Mouse (Mus musculus) midbrain, postnatal 0 days (tissue): ENCODE results near the gene Tox4. TPM values are rescaled to one million over a fixed set of nuclear protein-coding genes. Genes with fewer than 3 reads are reported as not detected.

Experiments
- ATAC-seq: fragments of 200-750 bp; cut with Nextera tagmentation; 2 replicates; pipeline ENCODE4 v1.8.0; 2017; ENCODE audit warnings: moderate number of reproducible peaks, mild to moderate bottlenecking, moderate TSS enrichment, moderate library complexity; ENCODE audit not compliant: low FRiP score
- DNase-seq: peaks from one replicate; pipeline ENCODE4 v3.0.0-alpha.2; 2015; ENCODE audit warnings: low spot score
- H3K27ac ChIP-seq: fragments of 300-500 bp; sonication (generic); 2 replicates; pipeline ENCODE4 v1.5.1; 2014; ENCODE audit warnings: low read depth, mild to moderate bottlenecking, low read length, mixed read lengths
- H3K27me3 ChIP-seq: fragments of 300-500 bp; sonication (generic); 2 replicates; pipeline ENCODE4 v1.6.1; 2014; ENCODE audit warnings: low read length, control low read depth, mixed read lengths; ENCODE audit not compliant: insufficient read depth
- H3K36me3 ChIP-seq: fragments of 300-500 bp; sonication (generic); 2 replicates; pipeline ENCODE4 v1.6.1; 2014; ENCODE audit warnings: low read length, control low read depth, mixed read lengths; ENCODE audit not compliant: insufficient read depth
- H3K4me1 ChIP-seq: fragments of 300-500 bp; sonication (generic); 2 replicates; pipeline ENCODE4 v1.6.1; 2014; ENCODE audit warnings: mild to moderate bottlenecking, control low read depth, antibody characterized with exemption, low read length, mixed read lengths; ENCODE audit not compliant: insufficient read depth
- H3K4me2 ChIP-seq: fragments of 300-500 bp; sonication (generic); 2 replicates; pipeline ENCODE4 v1.6.1; 2014; ENCODE audit warnings: low read depth, mild to moderate bottlenecking, low read length, mixed read lengths; ENCODE audit not compliant: poor library complexity, severe bottlenecking
- H3K4me3 ChIP-seq: fragments of 300-500 bp; sonication (generic); 2 replicates; pipeline ENCODE4 v1.5.1; 2014; ENCODE audit warnings: low read depth, mild to moderate bottlenecking, low read length, moderate library complexity
- H3K9ac ChIP-seq: fragments of 300-500 bp; sonication (generic); replicated peaks from 2 replicates; pipeline ENCODE4 v1.6.1; 2014; ENCODE audit warnings: mild to moderate bottlenecking, low read length, moderate library complexity, mixed read lengths; ENCODE audit not compliant: poor library complexity, severe bottlenecking
- H3K9me3 ChIP-seq: fragments of 300-500 bp; sonication (generic); 2 replicates; pipeline ENCODE4 v1.6.1; 2016; ENCODE audit warnings: low read length, control low read depth
- CTCF ChIP-seq: IDR thresholded peaks from 2 replicates; pipeline ENCODE4 v1.5.1; 2016; ENCODE audit warnings: antibody characterized with exemption, mild to moderate bottlenecking
- WGBS: fragments of 180-500 bp; shearing (Covaris S2); extraction: QIAGEN DNeasy Blood & Tissue Kit; methylation state at CpG from one replicate; pipeline ENCODE4 v1.1.7; 2014; 5-methylcytosine and 5-hydroxymethylcytosine counted together
- polyA plus RNA-seq: library from polyadenylated mRNA; unstranded; fragments of >200 nt; fragmentation: Nextera tagmentation; extraction: Ambion mirVana; gene quantifications from 2 replicates; pipeline ENCODE4 v1.2.1, GENCODE M21; 2015
- total RNA-seq: library from RNA; depleted of rRNA; stranded (reverse); fragments of >200 nt; gene quantifications from 2 replicates; pipeline ENCODE4 v1.2.3, GENCODE M21; 2014; rRNA removed

Tox4 gene
- total and polyA plus RNA-seq, 2 experiments from 2014 or later: 47.7 to 58.5 TPM

- peak; percentile 26 for DNase-seq
- 1% methylated on average over 25 of the region's 26 CpGs for WGBS
- peak; percentile 69 for ATAC-seq
These were observed 49.2 kb downstream of the Tox4 start, which contains the start of gene Sall2 for GRCm38 (mm10) chr14:52327910-52328812. Sall2 (minus strand) TSS chr14:52328762.

GRCm38 (mm10) chr14:52331069-52331750 is 52.3 kb downstream of the Tox4 start:
- TF ChIP-seq CTCF: no peak
- H3K9me3 ChIP-seq: no peaks in the 10 kb centered on the region
- H3K9ac ChIP-seq: no peak overlapping the region
- no peaks in the 10 kb centered on the region for H3K36me3 ChIP-seq
- 11% methylated on average over 4 of the region's 4 CpGs for WGBS
- no peaks in the 10 kb centered on the region; the same call in 1 of the 2 replicates for H3K4me1 ChIP-seq
- H3K4me2 ChIP-seq: no peak overlapping the region
- no peaks in the 10 kb centered on the region for H3K27me3 ChIP-seq
- no peak overlapping the region for H3K4me3 ChIP-seq
- ATAC-seq (no peak), DNase-seq (peak; percentile 32)
- peak overlapping the region; percentile 12; the same call in 1 of the 2 replicates for H3K27ac ChIP-seq

More at GRCm38 (mm10) chr14:52327910-52328812, 49.2 kb downstream of the Tox4 start, which contains the start of gene Sall2:
- Histone ChIP-seq H3K9ac (peak within 1 kb of the TSS; percentile 59), H3K4me3 (peak within 1 kb of the TSS; percentile 42), H3K4me1 (no peaks in the 10 kb centered on the region; the same call in 1 of the 2 replicates), H3K36me3 (no peaks in the 10 kb centered on the region), H3K9me3 (no peaks in the 10 kb centered on the region), H3K27ac (peak within 1 kb of the TSS; percentile 40), H3K4me2 (peak within 1 kb of the TSS; percentile 94), H3K27me3 (no peaks in the 10 kb centered on the region)
- no peak for TF ChIP-seq CTCF

DNA sequence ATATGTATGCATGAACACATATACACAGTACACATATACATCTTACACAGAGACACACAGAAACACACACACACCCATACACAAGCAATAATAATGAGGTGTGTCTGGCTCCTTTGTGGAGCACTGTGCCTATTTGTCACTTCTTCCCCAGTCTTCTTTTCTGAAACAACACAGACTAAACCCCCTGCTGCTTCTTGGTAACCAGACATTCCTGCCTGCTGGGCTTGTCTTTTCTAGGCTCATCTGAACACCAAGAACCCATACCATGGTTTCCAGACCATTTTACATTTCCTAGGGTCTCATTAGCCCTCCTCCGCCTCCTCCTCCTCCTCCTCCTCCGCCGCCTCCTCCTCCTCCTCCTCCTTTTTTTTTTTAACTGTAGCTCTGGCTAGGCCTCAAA is 53.2 kb downstream of the Tox4 start:
- no peaks in the 10 kb centered on the region for H3K27me3 ChIP-seq
- DNase-seq (no peak), ATAC-seq (no peak)
- no peak overlapping the region for H3K27ac ChIP-seq
- TF ChIP-seq CTCF: no peak
- WGBS: 23% methylated on average over 3 of the region's 3 CpGs
- H3K9ac ChIP-seq: no peak overlapping the region
- H3K36me3 ChIP-seq: no peaks in the 10 kb centered on the region
- no peak overlapping the region for H3K4me3 ChIP-seq
- no peaks in the 10 kb centered on the region for H3K4me1 ChIP-seq
- H3K4me2 ChIP-seq: no peak overlapping the region
- H3K9me3 ChIP-seq: no peaks in the 10 kb centered on the region

GRCm38 (mm10) chr14:52338751-52339511 is 60.0 kb downstream of the Tox4 start:
- H3K36me3 ChIP-seq: no peaks in the 10 kb centered on the region
- TF ChIP-seq CTCF: peak; percentile 95
- H3K4me2 ChIP-seq: peak overlapping the region; percentile 46
- 0 out of 2 replicates have a peak overlapping the region, but pooled peaks have one; percentile 33 for H3K9ac ChIP-seq
- WGBS: 23% methylated on average over 21 of the region's 21 CpGs
- no peaks in the 10 kb centered on the region for H3K27me3 ChIP-seq
- peak overlapping the region; percentile 58 for H3K27ac ChIP-seq
- no peaks in the 10 kb centered on the region for H3K4me1 ChIP-seq
- ATAC-seq (peak; percentile 78), DNase-seq (peak; percentile 91)
- peak overlapping the region; percentile 25 for H3K4me3 ChIP-seq
- no peaks in the 10 kb centered on the region for H3K9me3 ChIP-seq

- Histone ChIP-seq H3K9me3 (no peaks in the 10 kb centered on the region), H3K4me1 (no peaks in the 10 kb centered on the region), H3K36me3 (no peaks in the 10 kb centered on the region), H3K4me3 (peak overlapping the region; percentile 25; the same call in 1 of the 2 replicates), H3K27me3 (no peaks in the 10 kb centered on the region), H3K4me2 (peak overlapping the region; percentile 46), H3K9ac (0 out of 2 replicates have a peak overlapping the region, but pooled peaks have one; percentile 33), H3K27ac (peak overlapping the region; percentile 58)
- no peak for TF ChIP-seq CTCF
- 70% methylated on average over 6 of the region's 6 CpGs for WGBS
- ATAC-seq: 0 out of 2 replicates have a peak, but pooled peaks have one; percentile 8
- no peak for DNase-seq
These were observed 60.5 kb downstream of the Tox4 start for GRCm38 (mm10) chr14:52339512-52339852.

Other genes starting within 250 kb of the Tox4 start
- not detected in 2 replicates for gene Olfr221, start 236.7 kb upstream of the Tox4 start, total RNA-seq
- not detected in 2 replicates for gene Olfr221, start 236.7 kb upstream of the Tox4 start, polyA plus RNA-seq
- 57.6 and 69.2 TPM in 2 replicates for gene Hnrnpc, start 175.1 kb upstream of the Tox4 start, total RNA-seq
- gene Hnrnpc, start 175.1 kb upstream of the Tox4 start, polyA plus RNA-seq: 242 and 258 TPM in 2 replicates
- gene Rpgrip1, start 168.4 kb upstream of the Tox4 start, total RNA-seq: 5.5 and 6.4 TPM in 2 replicates
- gene Rpgrip1, start 168.4 kb upstream of the Tox4 start, polyA plus RNA-seq: 55.9 and 59.8 TPM in 2 replicates
- gene Supt16, start 81.7 kb upstream of the Tox4 start, total RNA-seq: 32.3 and 42.1 TPM in 2 replicates
- gene Supt16, start 81.7 kb upstream of the Tox4 start, polyA plus RNA-seq: 35.4 and 36.9 TPM in 2 replicates
- gene Chd8, start 21.4 kb upstream of the Tox4 start, total RNA-seq: 109 and 128 TPM in 2 replicates
- gene Chd8, start 21.4 kb upstream of the Tox4 start, polyA plus RNA-seq: 27.9 and 31.9 TPM in 2 replicates
- 56.7 and 57.7 TPM in 2 replicates for gene Rab2b, start 399 bp downstream of the Tox4 start, total RNA-seq
- 48.2 and 57.6 TPM in 2 replicates for gene Rab2b, start 399 bp downstream of the Tox4 start, polyA plus RNA-seq
- 19.6 and 22.6 TPM in 2 replicates for gene Mettl3, start 26.0 kb downstream of the Tox4 start, total RNA-seq
- 24.1 and 24.2 TPM in 2 replicates for gene Mettl3, start 26.0 kb downstream of the Tox4 start, polyA plus RNA-seq
- gene Sall2, start 49.6 kb downstream of the Tox4 start, total RNA-seq: 98.8 and 112 TPM in 2 replicates
- 37.8 and 39.0 TPM in 2 replicates for gene Sall2, start 49.6 kb downstream of the Tox4 start, polyA plus RNA-seq
- gene Olfr1513, start 77.3 kb downstream of the Tox4 start, total RNA-seq: not detected in 2 replicates
- not detected in 2 replicates for gene Olfr1513, start 77.3 kb downstream of the Tox4 start, polyA plus RNA-seq
- not detected in 2 replicates for gene Olfr1512, start 100.0 kb downstream of the Tox4 start, total RNA-seq
- gene Olfr1512, start 100.0 kb downstream of the Tox4 start, polyA plus RNA-seq: not detected in 2 replicates
- gene Olfr1511, start 118.2 kb downstream of the Tox4 start, total RNA-seq: not detected in 2 replicates
- gene Olfr1511, start 118.2 kb downstream of the Tox4 start, polyA plus RNA-seq: 0.21 TPM in 1 of 2 replicates, not detected in the other
- gene Olfr1510, start 135.2 kb downstream of the Tox4 start, total RNA-seq: not detected in 2 replicates
- gene Olfr1510, start 135.2 kb downstream of the Tox4 start, polyA plus RNA-seq: not detected in 2 replicates
- gene Olfr1509, start 163.8 kb downstream of the Tox4 start, total RNA-seq: not detected in 2 replicates
- gene Olfr1509, start 163.8 kb downstream of the Tox4 start, polyA plus RNA-seq: not detected in 2 replicates
- gene Olfr1508, start 188.3 kb downstream of the Tox4 start, total RNA-seq: 0.05 TPM in 1 of 2 replicates, not detected in the other
- gene Olfr1508, start 188.3 kb downstream of the Tox4 start, polyA plus RNA-seq: not detected in 2 replicates
- gene Olfr1507, start 216.6 kb downstream of the Tox4 start, total RNA-seq: not detected in 2 replicates
- gene Olfr1507, start 216.6 kb downstream of the Tox4 start, polyA plus RNA-seq: not detected in 2 replicates